Mouse (Mus musculus): ENCODE data around the gene Loxl4.

- TF ChIP-seq CTCF (IDR thresholded peaks at IDR 0.05) (no peak), EP300 (IDR thresholded peaks at IDR 0.05) (no peak)
These were observed 4.5 kb downstream of the Loxl4 start for GRCm38 (mm10) chr19:42608082-42608481.

Data from lung, postnatal 0 days (tissue).